Mouse (Mus musculus): ENCODE measurements around the gene Uvrag.

The Uvrag gene

DNA sequence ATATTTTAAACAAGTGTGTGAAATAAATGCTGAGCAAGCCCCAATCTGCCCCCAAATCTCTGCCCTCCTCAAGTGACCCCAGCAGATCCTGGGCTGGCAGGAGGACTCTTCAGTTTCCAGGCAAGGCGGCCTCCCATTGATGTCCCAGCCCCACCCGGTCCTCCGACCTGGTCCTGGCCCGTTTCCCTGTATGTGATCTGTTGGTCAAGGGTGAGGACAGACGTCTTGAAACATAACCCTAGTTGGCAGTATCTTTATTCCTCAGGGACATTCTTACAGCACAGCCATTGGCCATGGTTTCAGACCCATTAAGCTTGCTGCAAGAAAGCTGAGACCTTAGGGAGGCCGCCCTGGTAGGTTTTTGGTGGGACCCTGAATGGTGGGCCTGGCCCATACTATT lies 287.1 kb downstream of the Uvrag start:
- in situ Hi-C loops (cut with MboI, MseI) = loop anchor here (10.0 kb wide), 1 partner anchor 1189 kb away; no protein-coding TSS in a partner anchor

- in situ Hi-C loops (cut with MboI, MseI) = loop anchor here (10.0 kb wide), 1 partner anchor 1188 kb away; no protein-coding TSS in a partner anchor
Measured at GRCm38 (mm10) chr7:98852950-98853650, 287.8 kb downstream of the Uvrag start.

DNA sequence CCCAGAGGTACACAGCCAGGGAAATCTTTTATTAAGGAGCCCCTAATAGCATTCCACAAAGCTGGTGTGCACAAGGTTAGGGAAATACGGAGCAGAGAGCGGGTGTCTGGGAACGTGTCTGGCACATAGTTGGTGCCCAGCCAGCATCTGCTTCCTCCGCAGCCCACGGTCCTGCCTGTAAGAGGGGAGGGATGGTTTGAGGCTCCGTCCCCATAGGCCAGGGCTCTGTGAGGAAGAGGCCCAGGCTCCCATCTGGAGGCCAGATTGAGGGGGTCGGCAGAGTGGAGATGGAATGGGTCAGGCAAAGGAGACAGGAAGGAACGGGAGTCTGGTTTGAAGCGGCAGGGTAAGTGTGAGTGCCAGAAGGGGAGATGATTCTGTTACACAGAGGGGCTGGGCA lies 289.7 kb downstream of the Uvrag start:
- in situ Hi-C loops (cut with MboI, MseI) = loop anchor here (10.0 kb wide), 1 partner anchor 1186 kb away; no protein-coding TSS in a partner anchor

GRCm38 (mm10) chr7:98850388-98850787 lies 290.6 kb downstream of the Uvrag start:
- in situ Hi-C loops (cut with MboI, MseI) = loop anchor here (10.0 kb wide), 1 partner anchor 1186 kb away; no protein-coding TSS in a partner anchor

GRCm38 (mm10) chr7:98848899-98849640 lies 291.9 kb downstream of the Uvrag start:
- in situ Hi-C loops (cut with MboI, MseI) = no loop called here

DNA sequence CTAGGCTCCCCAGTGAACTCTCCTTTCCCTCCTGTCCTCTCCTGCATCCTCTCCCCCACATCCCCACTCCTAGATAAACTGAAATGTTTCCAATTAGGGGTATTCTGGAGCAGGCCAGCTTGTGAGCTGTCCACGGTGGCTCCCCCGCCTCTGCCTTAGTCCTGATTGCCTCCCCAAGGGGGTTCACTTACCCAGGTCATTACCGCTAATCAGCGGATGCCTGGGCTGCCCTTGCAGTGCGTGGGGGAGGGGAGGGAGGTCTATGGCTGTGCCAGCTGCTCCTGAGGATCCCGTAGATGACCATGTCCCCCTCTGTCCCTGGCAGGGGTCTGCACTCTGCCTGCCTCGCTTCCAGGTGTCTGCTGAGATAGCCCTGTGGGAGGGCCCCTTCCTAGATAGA lies 297.3 kb downstream of the Uvrag start:
- in situ Hi-C loops (cut with MboI, MseI) = no loop called here

DNA sequence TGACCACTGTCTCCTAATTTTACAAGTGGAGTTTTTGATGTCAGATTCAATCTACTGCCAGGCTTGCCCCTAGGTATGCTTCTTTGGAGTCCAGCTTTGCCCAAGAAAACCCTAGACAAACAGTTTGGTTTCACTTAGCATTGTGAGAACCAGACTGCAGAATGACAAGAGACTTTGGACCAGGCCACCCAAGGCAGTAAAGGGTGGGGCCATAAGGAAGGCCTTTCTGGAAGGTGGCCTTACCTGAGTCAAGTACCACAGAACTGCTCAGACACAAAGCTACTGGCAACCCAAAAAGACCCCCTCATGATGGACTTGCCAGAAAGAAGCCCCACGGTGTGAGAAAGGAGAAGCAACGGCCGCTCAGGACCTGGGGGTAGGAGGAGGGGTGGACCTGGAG lies 297.9 kb downstream of the Uvrag start:
- in situ Hi-C loops (cut with MboI, MseI) = no loop called here

DNA sequence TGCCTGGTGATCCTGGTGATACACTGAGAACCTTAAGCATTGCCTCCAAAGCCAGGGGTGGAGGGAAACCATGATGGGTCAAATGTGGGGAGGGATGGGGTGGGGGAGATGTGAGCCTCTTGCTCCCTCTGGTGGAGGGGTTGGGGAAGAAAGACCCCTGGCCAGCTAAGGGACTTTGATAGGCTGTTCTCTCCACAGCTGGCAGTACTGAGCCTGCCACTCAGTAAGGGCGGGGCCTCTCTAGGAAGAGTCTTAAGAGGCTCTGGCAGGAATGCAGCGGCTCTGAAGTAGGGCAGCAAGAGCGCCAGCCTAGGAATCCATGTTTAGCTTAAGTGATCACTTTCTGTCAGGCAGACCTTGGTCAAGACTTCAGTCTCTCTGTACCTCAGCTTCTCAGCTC lies 299.1 kb downstream of the Uvrag start:
- in situ Hi-C loops (cut with MboI, MseI) = no loop called here

GRCm38 (mm10) chr7:98840771-98841170 lies 300.2 kb downstream of the Uvrag start:
- in situ Hi-C loops (cut with MboI, MseI) = no loop called here

GRCm38 (mm10) chr7:98839312-98839711 lies 301.6 kb downstream of the Uvrag start:
- in situ Hi-C loops (cut with MboI, MseI) = loop anchor here (5.0 kb wide), 1 partner anchor 97 kb away; no protein-coding TSS in a partner anchor

- in situ Hi-C loops (cut with MboI, MseI) = loop anchor here (5.0 kb wide), 1 partner anchor 96 kb away; no protein-coding TSS in a partner anchor
Measured at GRCm38 (mm10) chr7:98838729-98839141, 302.2 kb downstream of the Uvrag start.

GRCm38 (mm10) chr7:98837901-98838300 lies 303.0 kb downstream of the Uvrag start:
- in situ Hi-C loops (cut with MboI, MseI) = loop anchor here (5.0 kb wide), 1 partner anchor 96 kb away; no protein-coding TSS in a partner anchor

DNA sequence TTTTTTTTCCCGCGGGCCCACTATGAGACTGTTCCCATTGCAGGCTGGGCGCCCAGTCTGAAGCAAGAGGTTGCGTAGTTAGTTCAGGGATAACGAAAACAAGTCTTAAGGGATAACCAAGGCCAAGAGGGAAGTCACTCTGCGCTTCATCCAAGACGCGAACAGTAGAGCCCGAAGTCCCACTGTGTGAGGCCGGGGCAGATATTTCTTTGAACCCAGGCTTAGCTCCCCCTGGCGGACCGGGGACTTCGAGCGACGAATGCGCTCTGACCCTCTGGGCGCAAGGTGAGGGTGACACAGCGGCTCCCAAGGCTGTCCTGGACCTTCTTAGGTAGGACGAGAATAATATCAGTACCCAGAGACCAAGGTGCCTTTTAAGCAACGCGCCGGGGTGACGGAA lies 304.3 kb downstream of the Uvrag start:
- in situ Hi-C loops (cut with MboI, MseI) = loop anchor here (5.0 kb wide), 1 partner anchor 94 kb away; no protein-coding TSS in a partner anchor

DNA sequence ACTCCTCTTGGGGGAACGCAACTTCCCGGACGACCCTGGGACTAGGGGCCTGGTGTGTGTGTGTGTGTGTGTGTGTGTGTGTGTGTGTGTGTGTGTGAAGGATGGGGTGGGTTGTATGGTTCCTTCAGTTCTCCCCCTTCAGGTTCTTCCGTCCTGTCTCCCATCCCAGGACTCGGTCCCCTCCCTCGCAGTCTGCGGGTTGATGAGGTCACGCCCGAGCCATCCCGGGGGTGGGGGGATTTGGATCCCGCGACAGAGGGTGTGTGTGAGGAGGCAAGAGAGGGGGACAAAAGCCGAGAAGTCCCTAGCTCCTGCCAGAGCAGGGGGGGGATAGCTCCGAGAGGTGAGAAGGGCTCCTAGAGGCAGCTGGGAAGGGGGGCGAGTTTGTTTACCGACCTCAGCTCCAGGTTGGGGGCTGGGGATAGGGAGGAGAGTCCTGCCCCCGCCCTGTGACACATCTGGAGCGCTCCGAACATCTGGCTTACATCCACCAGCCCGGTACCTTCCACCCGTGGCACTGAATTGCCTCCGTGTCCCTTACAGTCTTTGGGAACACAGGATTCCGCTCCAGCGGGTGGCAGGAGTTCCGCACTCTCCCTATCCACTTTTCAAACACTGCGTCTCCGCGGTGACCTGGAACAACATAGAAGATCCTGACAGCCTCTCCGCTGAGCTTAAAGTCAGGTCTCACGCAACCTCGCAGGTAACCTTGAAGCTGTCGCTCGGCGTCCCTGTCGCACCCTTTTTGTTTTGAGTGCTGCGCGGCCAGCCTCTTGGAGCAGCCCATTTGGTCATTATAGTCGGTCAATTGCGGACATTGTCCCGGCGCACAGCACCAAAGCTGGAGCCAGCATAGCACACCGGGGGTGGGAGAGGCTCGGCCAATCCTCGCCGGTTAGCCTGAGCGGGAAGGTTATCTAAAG lies 305.2 kb downstream of the Uvrag start:
- in situ Hi-C loops (cut with MboI, MseI) = loop anchor here (5.0 kb wide), 1 partner anchor 93 kb away; no protein-coding TSS in a partner anchor

All from T-helper 2 cell (primary cell).